Mouse (Mus musculus): Measurements from ENCODE around the gene Gse1. TPM values are rescaled to one million over a fixed set of nuclear protein-coding genes. Genes with fewer than 3 reads are reported as not detected.

The Gse1 gene
- 10 to 100 TPM; 34.0 to 42.1 TPM for total RNA-seq (2023)

GRCm38 (mm10) chr8:120227891-120228591 is at the start of gene Gse1:
Gse1 (plus strand) TSS chr8:120228456.

GRCm38 (mm10) chr8:120588908-120589771 is 360.9 kb downstream of the Gse1 start, which contains the start of gene Gins2:
Gins2 (minus strand) TSS chr8:120589304.

Other genes starting within 250 kb of the Gse1 start
- gene Crispld2, start 236.0 kb upstream of the Gse1 start, total RNA-seq (2023): 1 to 10 TPM in 1 of 2 experiments, under 1 TPM in 1; 0.15 to 1.4 TPM
- gene Zdhhc7, start 127.0 kb upstream of the Gse1 start, total RNA-seq (2023): 10 to 100 TPM; 60.1 to 64.1 TPM
- gene 6430548M08Rik, start 114.3 kb upstream of the Gse1 start, total RNA-seq (2023): 100 to 1,000 TPM; 133 to 139 TPM
- gene Fam92b, start 51.0 kb upstream of the Gse1 start, total RNA-seq (2023): not detected